Mouse (Mus musculus) thymus, adult 2 months (tissue): ENCODE measurements around the gene Cox10. TPM values are rescaled to one million over a fixed set of nuclear protein-coding genes. Genes with fewer than 3 reads are reported as not detected.

Experiments
- DNase-seq: peaks from one replicate; pipeline ENCODE4 v3.0.0; 2021
- H3K27ac ChIP-seq: fragments of 200-500 bp; 2 replicates; pipeline ENCODE4 v1.5.1; 2012; ENCODE audit warnings: low read length, control low read depth; ENCODE audit not compliant: control insufficient read depth, insufficient read depth
- H3K27me3 ChIP-seq: fragments of 200-500 bp; 2 replicates; pipeline ENCODE4 v1.6.1; 2012; ENCODE audit warnings: mild to moderate bottlenecking, low read length, moderate library complexity, mixed read lengths; ENCODE audit not compliant: control insufficient read depth, insufficient read depth
- H3K36me3 ChIP-seq: fragments of 200-500 bp; 2 replicates; pipeline ENCODE4 v1.6.1; 2012; ENCODE audit warnings: mild to moderate bottlenecking, low read length, moderate library complexity; ENCODE audit not compliant: control insufficient read depth, insufficient read depth
- H3K4me1 ChIP-seq: fragments of 200-500 bp; replicated peaks from 2 replicates; pipeline ENCODE4 v1.6.1; 2012; ENCODE audit warnings: low read length; ENCODE audit not compliant: control insufficient read depth, insufficient read depth
- H3K4me3 ChIP-seq: fragments of 200-500 bp; 2 replicates; pipeline ENCODE4 v1.5.1; 2012; ENCODE audit warnings: mild to moderate bottlenecking, low read length, control low read depth, moderate library complexity; ENCODE audit not compliant: control insufficient read depth, insufficient read depth
- CTCF ChIP-seq: fragments of 200-500 bp; IDR thresholded peaks from 2 replicates; pipeline ENCODE4 v1.5.1; 2012; ENCODE audit warnings: mild to moderate bottlenecking, control low read depth, low read length, moderate library complexity, borderline replicate concordance; ENCODE audit not compliant: control insufficient read depth, poor library complexity, insufficient read depth; ENCODE audit errors: extremely low read depth
- POLR2A ChIP-seq: fragments of 200-500 bp; IDR thresholded peaks from 2 replicates; pipeline ENCODE4 v1.6.1; 2012; ENCODE audit warnings: mild to moderate bottlenecking, low read length, control low read depth, moderate library complexity; ENCODE audit not compliant: control insufficient read depth, poor library complexity, insufficient read depth; ENCODE audit errors: extremely low read depth
- WGBS: fragments of 180-500 bp; shearing (Covaris S2); methylation state at CpG from one replicate; pipeline ENCODE4 v1.1.7; 2018; 5-methylcytosine and 5-hydroxymethylcytosine counted together
- polyA plus RNA-seq: library from polyadenylated mRNA; depleted of rRNA; stranded (reverse); fragments of >200 nt; gene quantifications from 2 replicates; pipeline ENCODE4 v1.2.3, GENCODE M21; 2012

Gene Cox10
- polyA plus RNA-seq, 1 experiment: 20.2 TPM

GRCm38 (mm10) chr11:64053371-64053770, 25.9 kb downstream of the Cox10 start:
- H3K4me3 ChIP-seq: no peak overlapping the region
- DNase-seq: no peak
- peaks cover 4% of the 10 kb centered on the region for H3K4me1 ChIP-seq
- WGBS: 68% methylated on average over 5 of the region's 5 CpGs
- no peaks in the 10 kb centered on the region for H3K36me3 ChIP-seq
- no peak overlapping the region for H3K27ac ChIP-seq
- no peaks in the 10 kb centered on the region for H3K27me3 ChIP-seq
- no peak for TF ChIP-seq CTCF
- no peak for TF ChIP-seq POLR2A

GRCm38 (mm10) chr11:64051195-64051968, 27.9 kb downstream of the Cox10 start:
- H3K36me3 ChIP-seq: no peaks in the 10 kb centered on the region
- peaks cover 20% of the 10 kb centered on the region for H3K4me1 ChIP-seq
- no peaks in the 10 kb centered on the region for H3K27me3 ChIP-seq
- no peak for DNase-seq
- WGBS: 76% methylated on average over 9 of the region's 9 CpGs
- H3K27ac ChIP-seq: no peak overlapping the region; the same call in 1 of the 2 replicates
- no peak for TF ChIP-seq POLR2A
- no peak for TF ChIP-seq CTCF
- no peak overlapping the region for H3K4me3 ChIP-seq

- TF ChIP-seq POLR2A (no peak), CTCF (no peak)
- peaks cover 18% of the 10 kb centered on the region for H3K4me1 ChIP-seq
- H3K27ac ChIP-seq: peak overlapping the region; percentile 64
- peaks cover 4% of the 10 kb centered on the region; the same call in 1 of the 2 replicates for H3K36me3 ChIP-seq
- no peaks in the 10 kb centered on the region for H3K27me3 ChIP-seq
- peak; percentile 14 for DNase-seq
- no peak overlapping the region for H3K4me3 ChIP-seq
- WGBS: 71% methylated on average over 13 of the region's 13 CpGs
Measured at GRCm38 (mm10) chr11:64047432-64047831, 31.8 kb downstream of the Cox10 start.

- WGBS: 92% methylated on average over 4 of the region's 4 CpGs
- no peak for DNase-seq
- TF ChIP-seq POLR2A (no peak), CTCF (no peak)
- Histone ChIP-seq H3K36me3 (peaks cover 4% of the 10 kb centered on the region; the same call in 1 of the 2 replicates), H3K27ac (no peak overlapping the region), H3K4me3 (no peak overlapping the region), H3K27me3 (no peaks in the 10 kb centered on the region), H3K4me1 (peaks cover 16% of the 10 kb centered on the region)
Measured at GRCm38 (mm10) chr11:64045041-64045440, 34.2 kb downstream of the Cox10 start.

GRCm38 (mm10) chr11:64044024-64044423, 35.2 kb downstream of the Cox10 start:
- H3K36me3 ChIP-seq: peaks cover 4% of the 10 kb centered on the region; the same call in 1 of the 2 replicates
- 95% methylated on average over 3 of the region's 3 CpGs for WGBS
- H3K27me3 ChIP-seq: no peaks in the 10 kb centered on the region
- no peak overlapping the region for H3K4me3 ChIP-seq
- DNase-seq: no peak
- H3K4me1 ChIP-seq: peaks cover 16% of the 10 kb centered on the region
- TF ChIP-seq CTCF: no peak
- TF ChIP-seq POLR2A: no peak
- H3K27ac ChIP-seq: no peak overlapping the region

GRCm38 (mm10) chr11:64041281-64041680, 38.0 kb downstream of the Cox10 start:
- Histone ChIP-seq H3K4me1 (peaks cover 6% of the 10 kb centered on the region), H3K36me3 (peaks cover 4% of the 10 kb centered on the region; the same call in 1 of the 2 replicates), H3K27ac (no peak overlapping the region), H3K27me3 (no peaks in the 10 kb centered on the region), H3K4me3 (no peak overlapping the region)
- 80% methylated on average over 7 of the region's 7 CpGs for WGBS
- no peak for TF ChIP-seq POLR2A
- no peak for DNase-seq
